Mouse (Mus musculus): ENCODE measurements around the gene Cdkl5. TPM values are rescaled to one million over a fixed set of nuclear protein-coding genes. Genes with fewer than 3 reads are reported as not detected.

The Cdkl5 gene
- polyA plus RNA-seq, 1 experiment from 2014 or later, result 2.1 TPM

DNA sequence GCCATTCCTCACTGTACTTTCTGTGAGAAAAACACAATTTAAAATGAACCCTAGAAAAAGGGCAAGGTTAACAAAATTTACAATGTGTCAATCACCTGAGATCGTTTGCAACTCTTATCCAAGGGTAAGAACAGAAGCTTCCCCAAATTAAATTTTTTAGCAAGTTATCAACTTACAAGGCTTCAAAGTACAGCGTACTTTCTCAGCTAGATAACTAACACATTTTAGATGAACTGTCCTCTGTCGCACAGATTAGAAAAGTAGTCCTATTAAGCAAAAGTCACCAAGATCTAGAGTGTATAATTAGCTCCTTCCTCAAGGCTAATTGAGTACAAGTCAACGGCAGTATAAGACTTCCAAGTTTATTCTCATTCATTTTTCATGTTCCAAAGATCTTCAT lies 88.6 kb downstream of the Cdkl5 start:
- Histone ChIP-seq H3K4me1 (no peaks in the 10 kb centered on the region), H3K4me3 (no peak overlapping the region), H3K27ac (no peak overlapping the region), H3K27me3 (peaks cover 6% of the 10 kb centered on the region; the same call in 1 of the 2 replicates), H3K4me2 (no peak overlapping the region), H3K36me3 (no peaks in the 10 kb centered on the region), H3K9me3 (no peaks in the 10 kb centered on the region), H3K9ac (no peak overlapping the region)
- ATAC-seq (ENCODE audit: borderline replicate concordance, extremely low read depth, low FRiP score, low TSS enrichment), result no peak
- WGBS, result 61% methylated on average over 4 of the region's 4 CpGs

DNA sequence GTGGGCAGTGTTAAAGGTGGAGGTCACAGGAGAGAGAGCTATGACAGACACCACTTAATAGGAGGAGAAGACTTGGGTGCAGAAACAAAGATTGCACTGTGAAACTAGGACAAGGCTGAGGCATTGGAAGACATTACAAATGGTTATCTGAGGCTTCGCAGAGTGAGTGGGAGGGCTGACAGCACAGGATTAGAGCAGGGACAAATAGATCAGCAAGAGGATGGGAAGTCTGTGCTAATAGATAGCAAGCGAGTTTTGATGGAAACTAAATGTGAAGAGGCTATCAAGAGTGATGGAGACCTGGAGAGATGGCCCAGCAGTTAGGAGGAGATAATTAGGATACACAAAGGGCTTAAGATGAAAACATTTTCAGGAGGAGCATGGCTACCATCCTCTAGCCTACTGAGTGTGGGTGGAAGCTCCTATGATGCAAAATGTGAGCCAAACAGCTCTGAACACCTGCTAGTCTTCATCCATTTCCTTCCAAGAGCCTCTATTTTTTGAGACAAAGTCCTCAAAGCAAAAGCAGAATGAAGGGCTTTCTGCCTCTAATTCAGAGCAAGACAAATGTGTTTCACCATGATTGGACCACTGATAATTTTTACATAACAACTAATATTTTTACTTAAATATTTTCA lies 89.3 kb downstream of the Cdkl5 start:
- no peak overlapping the region for H3K27ac ChIP-seq
- H3K36me3 ChIP-seq, result no peaks in the 10 kb centered on the region
- ATAC-seq (ENCODE audit: borderline replicate concordance, extremely low read depth, low FRiP score, low TSS enrichment), result no peak
- no peak overlapping the region for H3K9ac ChIP-seq
- no peaks in the 10 kb centered on the region for H3K4me1 ChIP-seq
- H3K4me2 ChIP-seq, result no peak overlapping the region
- peaks cover 6% of the 10 kb centered on the region; the same call in 1 of the 2 replicates for H3K27me3 ChIP-seq
- WGBS, result 52% methylated on average over 2 of the region's 2 CpGs
- H3K4me3 ChIP-seq, result no peak overlapping the region
- no peaks in the 10 kb centered on the region for H3K9me3 ChIP-seq

DNA sequence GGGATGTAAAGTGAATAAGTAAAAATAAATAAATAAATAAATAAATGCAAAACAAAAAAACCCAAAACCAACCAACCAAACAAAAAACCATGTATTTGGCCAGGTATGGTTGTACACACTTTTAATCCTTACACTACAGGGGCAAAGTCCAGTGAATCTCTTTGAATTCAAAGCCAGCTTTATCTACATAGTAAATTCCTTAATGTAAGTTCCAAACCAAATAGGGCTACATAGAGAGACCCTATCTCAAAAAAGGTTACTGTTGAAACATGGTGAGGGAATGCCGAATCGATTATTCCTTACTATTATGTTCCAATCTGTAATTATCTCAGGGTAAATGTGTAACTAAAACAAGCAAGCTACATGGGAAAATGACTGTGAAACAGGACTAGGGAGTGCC lies 93.4 kb downstream of the Cdkl5 start:
- Histone ChIP-seq H3K4me3 (no peak overlapping the region), H3K4me2 (no peak overlapping the region), H3K27me3 (peaks cover 6% of the 10 kb centered on the region; the same call in 1 of the 2 replicates), H3K27ac (no peak overlapping the region), H3K9ac (no peak overlapping the region), H3K9me3 (no peaks in the 10 kb centered on the region), H3K36me3 (no peaks in the 10 kb centered on the region), H3K4me1 (no peaks in the 10 kb centered on the region)
- ATAC-seq (ENCODE audit: borderline replicate concordance, extremely low read depth, low FRiP score, low TSS enrichment), result no peak
- WGBS, result 85% methylated on average over 2 of the region's 2 CpGs

DNA sequence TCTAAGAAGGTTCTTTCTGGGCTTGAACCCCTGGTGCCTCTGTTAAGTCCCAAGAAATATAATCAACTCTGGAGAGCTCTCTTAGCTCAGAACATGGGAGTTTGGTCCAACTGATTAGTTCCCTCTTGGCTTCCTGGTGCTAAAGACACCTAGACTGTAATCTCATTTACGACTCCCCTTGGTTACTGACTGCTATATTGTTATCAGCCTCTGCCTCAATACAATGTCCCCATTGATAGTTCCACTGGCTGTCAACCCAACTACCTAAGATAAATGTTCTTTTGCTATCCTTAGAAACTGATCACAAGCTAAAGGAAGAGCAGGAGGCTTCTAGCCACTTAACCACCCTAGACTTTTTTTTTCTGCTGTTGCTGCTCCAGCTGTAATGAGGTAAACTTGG lies 102.4 kb downstream of the Cdkl5 start:
- no peak overlapping the region for H3K9ac ChIP-seq
- no peaks in the 10 kb centered on the region for H3K9me3 ChIP-seq
- no peaks in the 10 kb centered on the region for H3K27me3 ChIP-seq
- H3K4me1 ChIP-seq, result no peaks in the 10 kb centered on the region
- H3K27ac ChIP-seq, result no peak overlapping the region
- H3K4me2 ChIP-seq, result no peak overlapping the region
- ATAC-seq (ENCODE audit: borderline replicate concordance, extremely low read depth, low FRiP score, low TSS enrichment), result no peak
- no peak overlapping the region for H3K4me3 ChIP-seq
- no peaks in the 10 kb centered on the region for H3K36me3 ChIP-seq
- 63% methylated on average over 1 of the region's 1 CpGs for WGBS

- Histone ChIP-seq H3K36me3 (no peaks in the 10 kb centered on the region), H3K9me3 (no peaks in the 10 kb centered on the region), H3K27ac (no peak overlapping the region), H3K27me3 (no peaks in the 10 kb centered on the region), H3K4me1 (no peaks in the 10 kb centered on the region), H3K9ac (no peak overlapping the region), H3K4me2 (no peak overlapping the region), H3K4me3 (no peak overlapping the region)
- WGBS, result 57% methylated on average over 2 of the region's 2 CpGs
- ATAC-seq (ENCODE audit: borderline replicate concordance, extremely low read depth, low FRiP score, low TSS enrichment), result no peak
Observed at GRCm38 (mm10) chrX:160886301-160886700, 108.2 kb downstream of the Cdkl5 start.

DNA sequence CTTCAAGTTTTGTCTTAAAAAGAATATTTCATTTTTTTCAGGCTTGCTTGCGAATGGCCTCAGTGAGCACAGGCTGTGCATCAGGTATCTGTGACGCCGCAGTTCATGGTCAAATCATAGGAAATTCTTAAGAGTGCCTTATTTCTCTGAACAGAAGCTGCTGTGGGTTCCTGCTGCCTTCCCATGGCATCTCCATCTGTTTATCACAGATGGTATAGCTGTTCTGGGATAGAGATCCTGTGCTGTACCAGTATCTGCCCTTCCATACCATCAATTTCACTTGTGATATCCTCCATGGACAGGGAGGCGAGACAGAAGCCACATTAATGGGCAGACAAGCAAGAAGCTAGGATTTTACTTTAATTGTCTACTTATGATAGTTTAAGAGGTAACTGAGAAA lies 127.9 kb downstream of the Cdkl5 start:
- H3K27ac ChIP-seq, result no peak overlapping the region
- no peaks in the 10 kb centered on the region for H3K4me1 ChIP-seq

DNA sequence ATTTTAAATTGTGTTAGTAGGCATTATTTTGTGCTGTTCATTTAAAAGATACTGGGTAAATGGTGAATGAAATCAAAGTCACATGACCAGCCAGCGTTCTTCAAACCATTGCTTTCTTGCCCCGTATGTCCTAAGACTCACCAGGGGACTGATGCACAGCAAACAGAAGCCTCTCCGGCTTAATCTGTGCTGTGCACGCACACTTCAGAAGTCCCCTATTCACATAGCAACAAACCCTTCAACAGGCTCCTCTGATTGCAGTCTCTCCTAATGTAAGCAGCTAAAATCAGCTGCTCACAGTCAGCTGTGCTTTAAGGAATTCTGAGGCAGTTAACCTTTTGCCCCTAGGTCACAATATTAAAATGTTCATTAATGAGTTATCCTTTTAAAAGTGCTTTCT lies 129.5 kb downstream of the Cdkl5 start:
- no peak overlapping the region for H3K4me3 ChIP-seq
- no peak overlapping the region for H3K27ac ChIP-seq
- no peak overlapping the region for H3K4me2 ChIP-seq
- H3K9me3 ChIP-seq, result no peaks in the 10 kb centered on the region
- H3K9ac ChIP-seq, result no peak overlapping the region
- H3K27me3 ChIP-seq, result peaks cover 3% of the 10 kb centered on the region; the same call in 1 of the 2 replicates
- 68% methylated on average over 4 of the region's 4 CpGs for WGBS
- no peak for ATAC-seq (ENCODE audit: borderline replicate concordance, extremely low read depth, low FRiP score, low TSS enrichment)
- H3K36me3 ChIP-seq, result no peaks in the 10 kb centered on the region
- H3K4me1 ChIP-seq, result no peaks in the 10 kb centered on the region

More for the DNA sequence above, 127.9 kb downstream of the Cdkl5 start:
- H3K4me3 ChIP-seq, result no peak overlapping the region
- no peaks in the 10 kb centered on the region for H3K9me3 ChIP-seq
- no peaks in the 10 kb centered on the region for H3K36me3 ChIP-seq
- no peak for ATAC-seq (ENCODE audit: borderline replicate concordance, extremely low read depth, low FRiP score, low TSS enrichment)
- H3K9ac ChIP-seq, result no peak overlapping the region
- H3K4me2 ChIP-seq, result no peak overlapping the region
- WGBS, result 81% methylated on average over 4 of the region's 4 CpGs
- peaks cover 3% of the 10 kb centered on the region; the same call in 1 of the 2 replicates for H3K27me3 ChIP-seq

- no peak for ATAC-seq (ENCODE audit: borderline replicate concordance, extremely low read depth, low FRiP score, low TSS enrichment)
- Histone ChIP-seq H3K9me3 (no peaks in the 10 kb centered on the region), H3K4me1 (no peaks in the 10 kb centered on the region), H3K4me3 (no peak overlapping the region), H3K36me3 (no peaks in the 10 kb centered on the region), H3K4me2 (no peak overlapping the region), H3K9ac (no peak overlapping the region), H3K27me3 (peaks cover 3% of the 10 kb centered on the region; the same call in 1 of the 2 replicates), H3K27ac (no peak overlapping the region)
- WGBS, result 74% methylated on average over 4 of the region's 4 CpGs
Observed at GRCm38 (mm10) chrX:160863689-160864383, 130.7 kb downstream of the Cdkl5 start.

GRCm38 (mm10) chrX:160808226-160808625 lies 186.3 kb downstream of the Cdkl5 start:
- no peaks in the 10 kb centered on the region for H3K36me3 ChIP-seq
- no peaks in the 10 kb centered on the region for H3K4me1 ChIP-seq
- 84% methylated on average over 7 of the region's 7 CpGs for WGBS
- H3K4me3 ChIP-seq, result no peak overlapping the region
- no peak overlapping the region for H3K4me2 ChIP-seq
- H3K9me3 ChIP-seq, result no peaks in the 10 kb centered on the region
- no peak overlapping the region for H3K9ac ChIP-seq
- peaks cover 10% of the 10 kb centered on the region; the same call in 1 of the 2 replicates for H3K27me3 ChIP-seq
- ATAC-seq (ENCODE audit: borderline replicate concordance, extremely low read depth, low FRiP score, low TSS enrichment), result no peak
- H3K27ac ChIP-seq, result no peak overlapping the region

DNA sequence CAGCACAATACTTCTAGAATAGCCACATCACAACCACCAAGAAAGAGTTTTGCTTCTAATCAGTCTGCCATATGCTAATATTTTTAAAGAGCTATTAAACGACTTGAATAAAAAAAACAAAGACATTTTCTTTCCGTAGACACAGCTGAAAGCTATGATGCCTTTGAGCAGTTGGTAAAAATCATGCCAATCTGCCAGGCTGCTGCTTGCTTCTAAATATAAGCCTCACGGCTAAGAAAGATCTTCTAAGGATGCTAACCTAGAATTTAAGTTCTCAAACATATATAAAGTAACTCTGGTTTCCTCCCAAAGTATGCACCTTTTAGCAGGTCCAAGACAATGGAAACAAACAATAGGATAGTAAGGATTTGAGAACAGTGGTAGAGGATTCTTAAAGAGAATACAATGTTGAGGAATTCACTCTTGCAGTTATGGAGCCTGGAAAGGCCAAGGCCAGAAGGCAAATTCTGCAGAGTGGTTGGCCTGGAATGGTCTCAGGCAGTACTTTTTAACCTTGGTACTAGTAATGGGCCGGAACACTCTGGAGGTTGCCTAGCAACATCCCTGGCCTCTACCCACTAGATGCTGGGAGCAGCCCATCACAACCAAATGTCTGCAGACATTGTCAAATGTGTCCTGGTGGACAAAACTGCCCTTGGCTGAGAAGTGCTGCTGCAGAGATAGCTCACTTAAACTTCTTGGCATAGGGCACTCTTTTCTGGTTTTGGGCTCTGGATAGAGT lies 189.9 kb downstream of the Cdkl5 start:
- ATAC-seq (ENCODE audit: borderline replicate concordance, extremely low read depth, low FRiP score, low TSS enrichment), result no peak
- 86% methylated on average over 4 of the region's 4 CpGs for WGBS
- Histone ChIP-seq H3K9ac (no peak overlapping the region), H3K27me3 (peaks cover 4% of the 10 kb centered on the region; the same call in 1 of the 2 replicates), H3K9me3 (no peaks in the 10 kb centered on the region), H3K4me2 (no peak overlapping the region), H3K4me1 (no peaks in the 10 kb centered on the region), H3K27ac (no peak overlapping the region), H3K36me3 (no peaks in the 10 kb centered on the region), H3K4me3 (no peak overlapping the region)

GRCm38 (mm10) chrX:160794920-160795319 lies 199.6 kb downstream of the Cdkl5 start:
- H3K4me1 ChIP-seq, result no peaks in the 10 kb centered on the region
- H3K4me3 ChIP-seq, result no peak overlapping the region
- H3K27ac ChIP-seq, result no peak overlapping the region
- no peak for ATAC-seq (ENCODE audit: borderline replicate concordance, extremely low read depth, low FRiP score, low TSS enrichment)
- no peaks in the 10 kb centered on the region for H3K9me3 ChIP-seq
- H3K36me3 ChIP-seq, result no peaks in the 10 kb centered on the region
- H3K4me2 ChIP-seq, result no peak overlapping the region
- peaks cover 5% of the 10 kb centered on the region; the same call in 1 of the 2 replicates for H3K27me3 ChIP-seq
- H3K9ac ChIP-seq, result no peak overlapping the region
- 81% methylated on average over 4 of the region's 4 CpGs for WGBS

DNA sequence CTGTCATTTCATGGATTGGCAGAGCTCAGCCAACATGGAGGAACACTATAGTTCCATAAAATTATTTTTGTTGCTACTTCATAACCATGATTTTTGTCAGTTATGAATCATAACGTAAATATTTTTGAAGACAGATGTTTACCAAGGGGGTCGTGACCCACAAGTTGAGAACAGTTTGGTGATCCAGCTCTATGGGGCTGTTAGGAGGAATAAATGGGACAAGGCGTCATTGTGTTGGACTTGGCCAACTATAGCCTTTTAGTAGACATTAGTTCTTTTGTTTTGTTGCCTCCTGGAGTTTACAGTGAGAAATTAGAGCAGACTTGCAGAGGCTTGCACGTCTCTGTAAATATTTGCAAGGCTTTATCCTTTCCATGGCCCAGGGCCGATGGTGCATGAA lies 212.2 kb downstream of the Cdkl5 start:
- no peak overlapping the region for H3K27ac ChIP-seq
- H3K4me1 ChIP-seq, result no peaks in the 10 kb centered on the region
- 0 out of 2 replicates have a peak, but pooled peaks cover 4% of the 10 kb centered on the region for H3K27me3 ChIP-seq
- no peak for ATAC-seq (ENCODE audit: borderline replicate concordance, extremely low read depth, low FRiP score, low TSS enrichment)
- no peak overlapping the region for H3K4me3 ChIP-seq
- H3K4me2 ChIP-seq, result no peak overlapping the region
- WGBS, result 60% methylated on average over 5 of the region's 5 CpGs
- no peak overlapping the region for H3K9ac ChIP-seq
- no peaks in the 10 kb centered on the region for H3K36me3 ChIP-seq
- H3K9me3 ChIP-seq, result no peaks in the 10 kb centered on the region
